Mouse (Mus musculus): ENCODE data around the gene Olfr1425.
"Not testable (repeated sequence)": the region's sequence is repeated elsewhere in the genome, so short reads cannot be mapped to it uniquely, and the experiment has no call there.

The Olfr1425 gene

DNA sequence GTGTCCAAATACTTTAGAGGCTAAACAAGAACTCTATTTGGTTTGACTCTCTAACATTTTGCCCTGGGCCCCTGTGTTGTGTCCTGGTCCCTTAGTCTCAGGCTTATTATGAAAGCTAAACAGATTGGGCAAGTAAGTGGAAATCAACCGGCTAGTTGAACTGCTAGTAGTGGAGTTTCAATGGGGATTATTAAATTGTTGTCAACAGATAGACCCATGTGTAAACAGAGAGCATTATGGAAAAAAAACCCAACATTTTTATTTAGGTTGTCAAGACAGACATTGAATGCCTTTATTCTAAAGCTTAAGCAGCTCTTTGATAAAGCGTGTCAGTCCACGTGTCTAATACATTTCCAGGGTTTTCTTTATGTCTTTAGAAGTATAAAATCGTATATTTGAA, at the start of gene Olfr1425:
Gene Olfr1425, minus strand, starts transcription at position 101 of the 400 bp plus-strand sequence.
- not testable (repeated sequence) for DNase-seq (ENCODE audit: low read depth, low spot score)

GRCm38 (mm10) chr19:12123103-12123502, 45.6 kb upstream of the Olfr1425 start, which contains the start of gene Olfr76:
Gene Olfr76 (minus strand): TSS chr19:12123203.
- DNase-seq (ENCODE audit: low read depth, low spot score): no peak

DNA sequence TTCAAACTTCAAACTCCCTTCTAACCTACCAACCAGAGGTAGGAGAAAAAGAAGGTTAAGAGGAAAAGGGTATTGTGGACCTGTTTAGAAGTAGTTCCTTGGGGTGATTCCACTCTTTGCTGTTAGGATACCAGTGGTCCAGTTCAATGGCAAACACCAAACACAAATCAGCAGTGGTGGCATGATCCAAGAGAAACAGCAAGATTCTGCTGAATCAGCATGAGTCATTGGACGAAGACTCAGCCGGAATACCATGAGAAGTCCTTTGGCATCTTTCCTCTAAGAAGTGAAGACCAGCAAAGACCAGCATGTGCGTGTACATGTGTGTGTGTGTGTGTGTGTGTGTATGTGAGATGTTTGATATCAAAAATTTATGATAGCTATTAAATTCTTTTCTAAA, 38.9 kb upstream of the Olfr1425 start:
- no peak for DNase-seq (ENCODE audit: low read depth, low spot score)

GRCm38 (mm10) chr19:12115797-12116196, 38.3 kb upstream of the Olfr1425 start, which contains the start of gene Olfr1428:
Gene Olfr1428 (minus strand): TSS chr19:12115897.
- DNase-seq (ENCODE audit: low read depth, low spot score): no peak

DNA sequence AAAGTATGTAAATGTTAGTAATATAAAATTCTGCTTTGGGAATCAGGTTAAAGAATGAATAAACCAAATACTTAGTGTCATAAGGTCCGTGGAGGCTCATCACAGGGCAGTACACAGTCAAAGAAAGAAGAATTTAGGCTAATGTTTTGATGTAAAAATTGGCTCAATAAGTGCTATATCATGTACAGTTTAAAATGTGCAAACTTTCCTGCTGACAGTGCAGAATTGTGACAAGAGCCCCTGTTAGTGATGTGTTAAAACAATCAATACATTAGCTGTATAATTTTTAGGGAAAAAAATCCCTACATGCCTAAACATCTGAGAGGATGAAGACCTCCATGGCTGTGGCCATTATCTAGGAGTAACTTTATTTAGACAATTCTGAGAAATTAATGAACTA, 36.3 kb upstream of the Olfr1425 start:
- no peak for DNase-seq (ENCODE audit: low read depth, low spot score)

DNA sequence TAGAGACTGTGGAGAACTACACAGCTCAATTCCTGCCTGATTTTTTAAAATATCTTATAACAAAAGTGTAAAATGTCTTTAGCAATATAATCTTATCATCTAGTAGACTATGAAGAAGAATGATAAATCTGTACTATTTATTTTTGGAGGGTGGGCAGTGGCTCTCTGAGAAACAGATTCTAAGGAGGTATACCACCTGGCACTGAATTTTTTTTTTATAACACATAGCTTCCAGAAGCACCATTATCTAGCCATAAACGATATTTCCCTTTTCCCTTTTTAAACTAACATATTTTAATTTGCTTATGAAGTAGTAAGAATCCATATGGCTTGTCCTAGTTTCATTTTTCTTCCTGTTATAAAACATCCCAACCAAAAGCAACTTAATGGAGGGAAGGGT, 27.0 kb upstream of the Olfr1425 start:
- no peak for DNase-seq (ENCODE audit: low read depth, low spot score)

GRCm38 (mm10) chr19:12103234-12103633, 25.7 kb upstream of the Olfr1425 start, which contains the start of gene Olfr1427:
Gene Olfr1427 (minus strand): TSS chr19:12103334.
- DNase-seq (ENCODE audit: low read depth, low spot score): no peak

GRCm38 (mm10) chr19:12091913-12092312, 14.4 kb upstream of the Olfr1425 start, which contains the start of gene Olfr1426:
Gene Olfr1426 (minus strand): TSS chr19:12092013.
- no peak for DNase-seq (ENCODE audit: low read depth, low spot score)

DNA sequence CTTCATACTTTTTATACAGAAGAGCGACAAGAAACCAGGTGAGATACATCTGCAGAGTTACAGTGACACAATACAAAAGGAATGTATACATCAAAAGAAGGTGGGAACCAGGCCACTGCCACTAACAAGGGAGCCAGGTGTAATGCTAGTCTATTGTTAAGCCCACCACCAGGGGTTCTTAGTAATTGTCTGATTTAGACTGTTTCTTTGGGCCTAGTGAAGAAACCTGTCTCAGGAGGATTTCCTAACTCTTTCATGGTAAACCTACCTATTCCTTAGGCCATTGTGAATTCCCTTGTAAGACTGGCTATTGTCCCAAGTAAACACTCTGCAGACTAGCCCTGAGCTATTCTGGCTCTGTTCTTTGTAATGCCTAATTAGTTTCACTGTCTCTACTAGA, 8.0 kb downstream of the Olfr1425 start:
- not testable (repeated sequence) for DNase-seq (ENCODE audit: low read depth, low spot score)

DNA sequence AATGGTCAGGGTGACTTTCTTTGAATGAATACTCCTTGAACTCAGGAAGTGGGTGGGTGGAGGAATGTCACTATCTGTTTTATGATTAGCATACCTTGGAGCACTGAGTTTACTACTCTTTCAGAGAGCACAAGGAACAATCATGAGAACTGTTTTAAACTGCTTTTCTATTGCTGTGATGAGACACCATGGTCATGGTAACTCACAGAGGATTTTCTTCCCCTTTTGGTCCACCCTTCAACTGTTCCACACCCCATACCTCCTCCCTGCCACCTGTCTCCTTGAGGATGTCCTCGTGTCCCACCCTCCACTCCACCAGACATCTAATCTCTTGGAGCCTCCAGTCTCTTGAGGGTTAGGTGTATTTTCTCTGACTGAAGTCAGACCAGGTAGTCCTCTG, 9.7 kb downstream of the Olfr1425 start:
- DNase-seq (ENCODE audit: low read depth, low spot score): not testable (repeated sequence)

- not testable (repeated sequence) for DNase-seq (ENCODE audit: low read depth, low spot score)
Observed at GRCm38 (mm10) chr19:12062582-12062981, 14.9 kb downstream of the Olfr1425 start, which contains the start of gene Olfr1424. Gene Olfr1424 (minus strand): TSS chr19:12062682.

DNA sequence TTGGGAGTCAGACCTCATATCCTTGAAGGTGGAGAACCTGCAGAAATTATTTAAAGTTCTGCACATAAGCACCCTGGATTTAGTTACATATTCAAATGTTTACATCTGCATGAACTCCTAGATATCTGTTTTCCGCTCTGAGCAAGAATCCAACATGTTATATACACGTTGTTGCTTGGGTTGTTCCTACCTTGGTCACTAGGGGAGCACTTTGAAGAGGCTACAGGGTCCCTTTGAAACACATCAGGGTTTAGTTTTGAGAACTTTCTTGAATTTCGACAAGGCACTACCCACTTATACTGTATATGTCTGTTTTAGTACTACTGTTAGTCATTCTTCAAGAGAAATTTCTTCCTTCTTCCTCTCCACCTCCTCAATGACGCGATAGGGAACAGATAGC, 34.4 kb downstream of the Olfr1425 start:
- DNase-seq (ENCODE audit: low read depth, low spot score): no peak

- DNase-seq (ENCODE audit: low read depth, low spot score): no peak
Observed at GRCm38 (mm10) chr19:12041217-12041616, 36.3 kb downstream of the Olfr1425 start, which contains the start of gene Olfr1423. Gene Olfr1423 (minus strand): TSS chr19:12041317.

DNA sequence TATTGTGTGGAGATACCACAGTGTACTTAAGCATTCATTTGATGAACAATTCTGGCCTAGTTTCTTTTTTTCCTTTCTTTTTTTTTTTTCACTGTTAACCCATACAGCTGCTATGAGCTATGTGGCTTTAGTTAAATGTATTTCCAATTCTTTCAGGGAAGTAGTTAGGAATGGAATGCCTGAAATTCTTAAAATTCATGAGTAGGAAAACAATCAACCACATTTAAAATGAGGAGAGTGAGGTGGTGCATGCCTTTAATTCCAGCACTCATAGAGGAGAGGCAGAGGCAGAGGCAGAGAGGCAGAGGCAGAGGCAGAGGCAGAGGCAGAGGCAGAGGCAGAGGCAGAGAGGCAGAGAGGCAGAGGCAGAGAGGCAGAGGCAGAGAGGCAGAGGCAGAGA, 39.8 kb downstream of the Olfr1425 start:
- no peak for DNase-seq (ENCODE audit: low read depth, low spot score)

- DNase-seq (ENCODE audit: low read depth, low spot score): no peak
Observed at GRCm38 (mm10) chr19:12026606-12027005, 50.9 kb downstream of the Olfr1425 start.

DNA sequence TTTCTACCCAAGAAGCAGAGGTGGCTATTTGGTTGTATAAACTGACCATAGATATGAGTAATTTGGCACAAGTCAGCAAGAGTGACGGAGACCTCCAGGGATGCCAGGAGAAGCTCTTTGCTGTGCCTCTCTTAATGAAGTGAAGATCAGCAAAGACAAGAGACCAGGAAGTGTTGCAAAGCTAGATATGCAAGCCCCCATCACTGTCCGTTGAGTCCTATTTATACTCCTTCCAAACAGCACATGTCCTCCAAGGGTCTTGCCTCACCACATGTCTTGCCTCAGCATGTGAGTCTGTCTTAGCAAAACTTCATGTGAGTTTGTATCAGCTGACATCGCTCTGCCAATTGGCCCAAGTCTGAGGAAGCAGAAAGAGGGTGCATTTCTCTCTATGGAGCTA, 52.2 kb downstream of the Olfr1425 start:
- DNase-seq (ENCODE audit: low read depth, low spot score): no peak

DNA sequence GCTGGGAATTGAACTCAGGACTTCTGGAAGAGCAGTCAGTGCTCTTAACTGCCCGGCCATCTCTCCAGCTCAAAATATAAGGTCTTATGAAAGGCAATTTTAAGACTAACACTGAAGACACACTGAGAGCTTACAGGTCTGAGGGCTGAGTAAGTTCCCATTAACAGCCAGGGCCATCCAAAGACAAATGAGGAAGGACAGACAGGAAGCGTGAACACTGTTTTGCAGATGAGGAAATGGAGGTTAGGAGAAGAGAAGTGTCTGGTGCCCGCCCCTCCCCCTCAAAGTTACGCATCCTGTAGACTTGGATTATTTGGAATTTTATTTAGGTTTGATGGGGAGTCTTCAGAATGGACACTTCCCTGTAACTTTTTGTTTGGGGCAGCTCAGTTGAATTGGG, 53.4 kb downstream of the Olfr1425 start:
- no peak for DNase-seq (ENCODE audit: low read depth, low spot score)

Data from brain, embryonic 18.5 days (tissue).